Mouse (Mus musculus): ENCODE data around the gene Med11. TPM values are rescaled to one million over a fixed set of nuclear protein-coding genes. Genes with fewer than 3 reads are reported as not detected.

The Med11 gene
- polyA plus RNA-seq, 1 experiment: 24.1 TPM

DNA sequence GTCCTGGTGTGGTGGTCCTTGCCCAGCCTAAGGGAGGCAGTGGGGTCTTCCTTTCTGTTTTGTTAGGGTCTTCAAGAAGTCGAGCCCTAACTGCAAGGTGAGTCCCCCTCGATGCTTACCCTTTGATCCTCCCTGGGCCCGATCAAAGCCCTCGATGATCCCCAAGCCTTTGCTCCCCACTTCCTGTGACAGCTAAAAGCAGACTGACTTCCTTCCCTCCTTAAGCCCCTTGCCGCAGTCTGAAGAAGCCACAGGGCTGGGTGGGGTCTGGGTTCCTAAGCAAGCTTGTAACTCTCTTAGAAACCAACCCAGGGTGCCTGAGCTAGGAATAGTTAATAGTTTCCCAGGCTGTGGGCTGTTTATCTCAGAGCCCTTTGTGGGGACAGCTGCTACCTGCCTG, 16.2 kb upstream of the Med11 start:
- no peaks in the 10 kb centered on the region for H3K27me3 ChIP-seq (ENCODE audit: control insufficient read depth, insufficient read depth, low read length)
- H3K4me3 ChIP-seq (ENCODE audit: low read depth, low read length): peak overlapping the region; percentile 14
- H3K36me3 ChIP-seq (ENCODE audit: control insufficient read depth, insufficient read depth, low read length): peaks cover 28% of the 10 kb centered on the region
- 69% methylated on average over 5 of the region's 5 CpGs for WGBS
- H3K27ac ChIP-seq (ENCODE audit: insufficient read depth, low read depth, low read length): peak overlapping the region; percentile 31; the same call in 1 of the 2 replicates
- H3K4me1 ChIP-seq (ENCODE audit: control insufficient read depth, insufficient read depth, insufficient read length, low read length): no peaks in the 10 kb centered on the region
- TF ChIP-seq POLR2A (IDR thresholded peaks at IDR 0.05; ENCODE audit: low read depth, low read length) (no peak), CTCF (IDR thresholded peaks at IDR 0.05; ENCODE audit: extremely low read depth, insufficient read length, insufficient replicate concordance, low read depth, low read length) (no peak)

DNA sequence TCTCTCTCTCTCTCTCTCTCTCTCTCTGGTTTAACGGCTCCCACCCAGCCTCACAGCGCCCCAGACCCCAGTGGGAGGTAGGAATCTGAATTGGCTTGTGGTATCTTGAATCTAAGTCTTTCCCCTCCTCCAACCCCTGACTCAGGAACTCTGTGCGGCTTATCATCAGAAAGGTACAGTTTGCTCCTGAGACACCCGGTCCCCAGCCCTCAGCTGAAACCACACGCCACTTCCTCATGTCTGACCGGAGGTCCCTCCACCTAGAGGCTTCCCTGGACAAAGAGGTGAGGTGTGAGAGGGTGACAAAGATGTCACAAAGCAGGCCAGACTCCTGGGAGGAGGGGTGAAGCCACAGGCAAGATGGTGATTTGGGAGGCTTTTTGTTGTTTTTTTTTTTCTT, 14.3 kb upstream of the Med11 start:
- H3K4me1 ChIP-seq (ENCODE audit: control insufficient read depth, insufficient read depth, insufficient read length, low read length): no peaks in the 10 kb centered on the region
- no peak overlapping the region for H3K4me3 ChIP-seq (ENCODE audit: low read depth, low read length)
- H3K36me3 ChIP-seq (ENCODE audit: control insufficient read depth, insufficient read depth, low read length): peaks cover 30% of the 10 kb centered on the region
- 79% methylated on average over 6 of the region's 6 CpGs for WGBS
- no peak overlapping the region for H3K27ac ChIP-seq (ENCODE audit: insufficient read depth, low read depth, low read length)
- TF ChIP-seq CTCF (IDR thresholded peaks at IDR 0.05; ENCODE audit: extremely low read depth, insufficient read length, insufficient replicate concordance, low read depth, low read length) (no peak), POLR2A (IDR thresholded peaks at IDR 0.05; ENCODE audit: low read depth, low read length) (no peak)
- H3K27me3 ChIP-seq (ENCODE audit: control insufficient read depth, insufficient read depth, low read length): no peaks in the 10 kb centered on the region

DNA sequence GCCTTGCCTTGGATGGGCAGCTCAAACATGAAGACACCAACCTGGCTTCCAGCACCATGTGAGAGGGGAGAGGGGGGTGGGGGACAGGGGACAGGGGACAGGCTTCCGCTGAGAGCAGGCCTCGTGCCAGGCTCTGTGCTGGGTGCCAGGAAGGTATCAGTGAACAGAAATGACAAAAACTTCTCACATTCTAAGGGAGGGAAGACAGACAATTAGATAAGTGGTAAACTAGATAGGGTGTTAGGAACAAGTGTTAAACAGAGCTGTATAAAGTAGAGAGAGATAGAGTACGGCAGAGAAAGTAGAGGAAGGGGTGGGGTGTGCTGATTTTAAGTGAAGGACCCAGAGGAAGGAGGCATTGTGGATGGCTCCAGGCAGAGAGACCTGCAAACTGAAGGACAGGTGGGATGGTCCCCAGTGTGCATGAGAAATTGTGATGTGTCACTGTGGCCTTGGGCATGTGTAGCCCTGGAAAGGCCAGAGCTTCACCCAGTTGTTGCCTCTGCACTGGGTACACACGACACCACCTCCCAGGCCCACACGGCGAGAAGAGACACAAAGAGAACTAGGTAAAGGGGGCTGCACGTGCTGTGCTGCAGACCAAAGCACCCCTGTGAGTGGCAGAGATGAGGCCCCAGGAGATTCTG, 12.9 kb upstream of the Med11 start:
- no peak for TF ChIP-seq POLR2A (IDR thresholded peaks at IDR 0.05; ENCODE audit: low read depth, low read length)
- TF ChIP-seq CTCF (IDR thresholded peaks at IDR 0.05; ENCODE audit: extremely low read depth, insufficient read length, insufficient replicate concordance, low read depth, low read length): no peak
- H3K36me3 ChIP-seq (ENCODE audit: control insufficient read depth, insufficient read depth, low read length): peaks cover 30% of the 10 kb centered on the region
- 93% methylated on average over 7 of the region's 7 CpGs for WGBS
- H3K27me3 ChIP-seq (ENCODE audit: control insufficient read depth, insufficient read depth, low read length): no peaks in the 10 kb centered on the region
- no peaks in the 10 kb centered on the region for H3K4me1 ChIP-seq (ENCODE audit: control insufficient read depth, insufficient read depth, insufficient read length, low read length)
- H3K27ac ChIP-seq (ENCODE audit: insufficient read depth, low read depth, low read length): no peak overlapping the region
- no peak overlapping the region for H3K4me3 ChIP-seq (ENCODE audit: low read depth, low read length)

DNA sequence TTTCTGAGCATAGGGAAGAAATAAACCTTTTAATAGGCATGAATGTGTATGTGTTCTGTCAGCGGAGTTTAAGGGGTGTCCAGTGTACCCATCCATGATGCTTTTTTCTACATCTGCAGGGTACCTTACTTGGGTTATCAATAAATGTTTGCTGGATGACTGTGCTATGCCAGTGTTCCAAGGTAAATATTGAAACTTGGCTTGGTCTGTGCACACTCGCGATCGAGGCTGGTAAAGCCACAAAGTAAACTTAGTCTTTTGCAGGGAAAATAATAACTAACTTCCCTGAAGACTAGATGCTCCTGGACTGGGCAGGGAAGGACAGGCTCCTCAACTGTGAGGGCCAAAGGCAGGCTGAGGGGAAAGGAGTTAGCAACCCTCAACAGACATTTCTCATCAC, 11.1 kb upstream of the Med11 start:
- TF ChIP-seq POLR2A (IDR thresholded peaks at IDR 0.05; ENCODE audit: low read depth, low read length) (no peak), CTCF (IDR thresholded peaks at IDR 0.05; ENCODE audit: extremely low read depth, insufficient read length, insufficient replicate concordance, low read depth, low read length) (no peak)
- no peak overlapping the region for H3K4me3 ChIP-seq (ENCODE audit: low read depth, low read length)
- no peak overlapping the region for H3K27ac ChIP-seq (ENCODE audit: insufficient read depth, low read depth, low read length)
- peaks cover 30% of the 10 kb centered on the region for H3K36me3 ChIP-seq (ENCODE audit: control insufficient read depth, insufficient read depth, low read length)
- WGBS: 43% methylated on average over 4 of the region's 4 CpGs
- H3K4me1 ChIP-seq (ENCODE audit: control insufficient read depth, insufficient read depth, insufficient read length, low read length): no peaks in the 10 kb centered on the region
- H3K27me3 ChIP-seq (ENCODE audit: control insufficient read depth, insufficient read depth, low read length): no peaks in the 10 kb centered on the region

DNA sequence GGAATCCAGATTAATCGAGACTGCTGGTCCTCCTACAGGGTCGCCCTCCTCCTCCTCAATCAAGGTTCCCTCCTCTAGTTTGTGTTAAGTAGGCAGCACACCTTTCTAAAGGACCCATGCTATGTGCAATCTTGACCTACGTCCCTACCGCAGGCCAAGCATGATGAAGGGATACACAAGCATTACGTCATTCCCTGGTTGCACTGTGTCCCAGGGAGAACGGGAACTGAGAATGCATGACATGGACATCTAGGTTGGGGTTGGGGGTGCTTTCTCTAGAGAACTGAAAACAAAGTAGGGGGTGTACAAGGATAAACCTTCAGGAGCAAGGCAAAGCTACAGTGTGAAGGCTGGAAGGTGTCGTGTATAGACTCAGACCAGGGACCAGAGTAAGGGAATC, 9.8 kb upstream of the Med11 start:
- Histone ChIP-seq H3K27ac (ENCODE audit: insufficient read depth, low read depth, low read length) (no peak overlapping the region), H3K36me3 (ENCODE audit: control insufficient read depth, insufficient read depth, low read length) (peaks cover 21% of the 10 kb centered on the region), H3K4me3 (ENCODE audit: low read depth, low read length) (no peak overlapping the region), H3K27me3 (ENCODE audit: control insufficient read depth, insufficient read depth, low read length) (no peaks in the 10 kb centered on the region), H3K4me1 (ENCODE audit: control insufficient read depth, insufficient read depth, insufficient read length, low read length) (no peaks in the 10 kb centered on the region)
- TF ChIP-seq CTCF (IDR thresholded peaks at IDR 0.05; ENCODE audit: extremely low read depth, insufficient read length, insufficient replicate concordance, low read depth, low read length): no peak
- TF ChIP-seq POLR2A (IDR thresholded peaks at IDR 0.05; ENCODE audit: low read depth, low read length): no peak
- 88% methylated on average over 7 of the region's 7 CpGs for WGBS

DNA sequence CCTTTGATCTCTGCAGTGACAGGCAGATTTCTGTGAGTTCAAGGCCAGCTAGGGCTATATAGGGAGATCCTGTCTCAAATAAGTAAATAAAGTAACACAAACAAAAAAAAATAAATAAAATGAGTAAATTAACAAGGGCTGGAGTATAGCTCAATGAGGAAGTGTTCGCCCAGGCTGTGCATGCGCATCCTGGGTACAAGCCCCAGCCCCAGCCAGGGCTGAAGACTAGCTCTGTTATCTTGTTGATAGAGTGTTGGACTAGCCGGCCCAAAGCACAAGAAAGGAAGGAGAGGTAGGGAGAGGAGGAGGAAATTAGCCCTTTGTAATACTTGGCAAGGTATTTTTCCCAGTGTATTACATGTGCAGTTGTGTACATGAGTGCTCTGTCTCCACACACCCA, 7.8 kb upstream of the Med11 start:
- 65% methylated on average over 3 of the region's 3 CpGs for WGBS

DNA sequence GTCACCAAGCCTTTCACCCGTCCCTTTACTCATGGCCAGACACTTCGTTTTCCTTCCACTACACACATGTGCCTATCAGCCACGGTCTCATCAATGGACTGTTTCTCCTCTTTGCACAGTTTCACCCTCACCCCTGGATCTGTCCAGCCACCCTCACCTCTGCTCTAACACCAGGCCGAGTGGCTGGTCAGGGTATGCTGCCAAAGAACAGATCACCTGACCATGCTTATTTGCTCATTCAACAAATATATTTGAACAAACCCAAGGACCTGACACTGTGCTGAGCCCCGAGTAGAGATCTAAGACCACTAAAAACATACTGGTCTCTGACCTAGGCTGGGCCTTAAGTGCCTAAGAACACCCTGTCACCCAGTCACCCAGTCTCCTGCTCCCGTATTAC, 7.1 kb upstream of the Med11 start:
- Histone ChIP-seq H3K36me3 (ENCODE audit: control insufficient read depth, insufficient read depth, low read length) (peaks cover 6% of the 10 kb centered on the region; the same call in 1 of the 2 replicates), H3K27ac (ENCODE audit: insufficient read depth, low read depth, low read length) (no peak overlapping the region), H3K4me3 (ENCODE audit: low read depth, low read length) (no peak overlapping the region), H3K4me1 (ENCODE audit: control insufficient read depth, insufficient read depth, insufficient read length, low read length) (no peaks in the 10 kb centered on the region), H3K27me3 (ENCODE audit: control insufficient read depth, insufficient read depth, low read length) (no peaks in the 10 kb centered on the region)
- 44% methylated on average over 6 of the region's 6 CpGs for WGBS
- TF ChIP-seq POLR2A (IDR thresholded peaks at IDR 0.05; ENCODE audit: low read depth, low read length) (no peak), CTCF (IDR thresholded peaks at IDR 0.05; ENCODE audit: extremely low read depth, insufficient read length, insufficient replicate concordance, low read depth, low read length) (no peak)

More for the DNA sequence above, 7.8 kb upstream of the Med11 start:
- peaks cover 12% of the 10 kb centered on the region for H3K36me3 ChIP-seq (ENCODE audit: control insufficient read depth, insufficient read depth, low read length)
- H3K27ac ChIP-seq (ENCODE audit: insufficient read depth, low read depth, low read length): no peak overlapping the region
- no peaks in the 10 kb centered on the region for H3K4me1 ChIP-seq (ENCODE audit: control insufficient read depth, insufficient read depth, insufficient read length, low read length)
- no peak overlapping the region for H3K4me3 ChIP-seq (ENCODE audit: low read depth, low read length)
- no peaks in the 10 kb centered on the region for H3K27me3 ChIP-seq (ENCODE audit: control insufficient read depth, insufficient read depth, low read length)
- TF ChIP-seq POLR2A (IDR thresholded peaks at IDR 0.05; ENCODE audit: low read depth, low read length) (no peak), CTCF (IDR thresholded peaks at IDR 0.05; ENCODE audit: extremely low read depth, insufficient read length, insufficient replicate concordance, low read depth, low read length) (no peak)
